Mouse (Mus musculus): ENCODE data around the gene Ssbp4. TPM values are rescaled to one million over a fixed set of nuclear protein-coding genes. Genes with fewer than 3 reads are reported as not detected.

The Ssbp4 gene
- 100 to 1,000 TPM; 257 to 265 TPM for total RNA-seq (2021)

GRCm38 (mm10) chr8:70608749-70609367 lies at the start of gene Ssbp4:
Gene Ssbp4 (minus strand): TSS chr8:70608872.
- intact Hi-C loops (cut with DNase I): no loop called here
- no peak for DNase-seq (ENCODE audit: low spot score in 2 of 2)

- intact Hi-C loops (cut with DNase I): no loop called here
- DNase-seq (ENCODE audit: low spot score in 2 of 2): no peak
These were observed 49.1 kb upstream of the Ssbp4 start for GRCm38 (mm10) chr8:70657739-70658138.

- intact Hi-C loops (cut with DNase I): no loop called here
- DNase-seq (ENCODE audit: low spot score in 2 of 2): no peak
These were observed 48.5 kb upstream of the Ssbp4 start for GRCm38 (mm10) chr8:70657214-70657613.

GRCm38 (mm10) chr8:70656193-70656790 lies 47.6 kb upstream of the Ssbp4 start:
- no peak for DNase-seq (ENCODE audit: low spot score in 2 of 2)
- intact Hi-C loops (cut with DNase I): no loop called here

- DNase-seq (ENCODE audit: low spot score in 2 of 2): no peak
- intact Hi-C loops (cut with DNase I): no loop called here
These were observed 46.8 kb upstream of the Ssbp4 start for GRCm38 (mm10) chr8:70655469-70655868.

- intact Hi-C loops (cut with DNase I): no loop called here
- DNase-seq (ENCODE audit: low spot score in 2 of 2): no peak
These were observed 45.4 kb upstream of the Ssbp4 start for GRCm38 (mm10) chr8:70654121-70654520.

GRCm38 (mm10) chr8:70653226-70653625 lies 44.6 kb upstream of the Ssbp4 start:
- intact Hi-C loops (cut with DNase I): no loop called here
- no peak for DNase-seq (ENCODE audit: low spot score in 2 of 2)

GRCm38 (mm10) chr8:70650351-70650750 lies 41.7 kb upstream of the Ssbp4 start:
- intact Hi-C loops (cut with DNase I): no loop called here

GRCm38 (mm10) chr8:70649324-70649723 lies 40.7 kb upstream of the Ssbp4 start:
- peak in 1 of 2 experiments; percentile 25 for DNase-seq (ENCODE audit: low spot score in 2 of 2)
- intact Hi-C loops (cut with DNase I): no loop called here

More at GRCm38 (mm10) chr8:70650351-70650750, 41.7 kb upstream of the Ssbp4 start:
- no peak for DNase-seq (ENCODE audit: low spot score in 2 of 2)

GRCm38 (mm10) chr8:70648921-70649320 lies 40.2 kb upstream of the Ssbp4 start:
- intact Hi-C loops (cut with DNase I): no loop called here
- DNase-seq (ENCODE audit: low spot score in 2 of 2): no peak

GRCm38 (mm10) chr8:70648164-70648442 lies 39.4 kb upstream of the Ssbp4 start:
- no peak for DNase-seq (ENCODE audit: low spot score in 2 of 2)

GRCm38 (mm10) chr8:70647343-70648163 lies 38.9 kb upstream of the Ssbp4 start:
- DNase-seq (ENCODE audit: low spot score in 2 of 2): no peak
- intact Hi-C loops (cut with DNase I): no loop called here

More at GRCm38 (mm10) chr8:70648164-70648442, 39.4 kb upstream of the Ssbp4 start:
- intact Hi-C loops (cut with DNase I): no loop called here

- intact Hi-C loops (cut with DNase I): no loop called here
- no peak for DNase-seq (ENCODE audit: low spot score in 2 of 2)
These were observed 38.1 kb upstream of the Ssbp4 start for GRCm38 (mm10) chr8:70646775-70647174.

GRCm38 (mm10) chr8:70646369-70646768 lies 37.7 kb upstream of the Ssbp4 start:
- no peak for DNase-seq (ENCODE audit: low spot score in 2 of 2)
- intact Hi-C loops (cut with DNase I): no loop called here

GRCm38 (mm10) chr8:70645501-70646224 lies 37.0 kb upstream of the Ssbp4 start:
- intact Hi-C loops (cut with DNase I): no loop called here
- no peak for DNase-seq (ENCODE audit: low spot score in 2 of 2)

GRCm38 (mm10) chr8:70644065-70644464 lies 35.4 kb upstream of the Ssbp4 start:
- DNase-seq (ENCODE audit: low spot score in 2 of 2): no peak
- intact Hi-C loops (cut with DNase I): no loop called here

- intact Hi-C loops (cut with DNase I): no loop called here
- no peak for DNase-seq (ENCODE audit: low spot score in 2 of 2)
These were observed 34.3 kb upstream of the Ssbp4 start for GRCm38 (mm10) chr8:70643019-70643418.

GRCm38 (mm10) chr8:70638752-70639151 lies 30.1 kb upstream of the Ssbp4 start:
- no peak for DNase-seq (ENCODE audit: low spot score in 2 of 2)
- intact Hi-C loops (cut with DNase I): no loop called here

- intact Hi-C loops (cut with DNase I): no loop called here
- DNase-seq (ENCODE audit: low spot score in 2 of 2): no peak
These were observed 28.2 kb upstream of the Ssbp4 start for GRCm38 (mm10) chr8:70636838-70637237.

- DNase-seq (ENCODE audit: low spot score in 2 of 2): no peak
- intact Hi-C loops (cut with DNase I): no loop called here
These were observed 26.9 kb upstream of the Ssbp4 start for GRCm38 (mm10) chr8:70635527-70635926.
